Mouse (Mus musculus): ENCODE data around the gene Tmem97. TPM values are rescaled to one million over a fixed set of nuclear protein-coding genes. Genes with fewer than 3 reads are reported as not detected.
A peak's percentile ranks its signal among the peaks of the same experiment; 100 is the strongest.
"Not testable (repeated sequence)": the region's sequence is repeated elsewhere in the genome, so short reads cannot be mapped to it uniquely, and the experiment has no call there.

Tmem97 gene
- polyA plus RNA-seq, 1 experiment, result 20.8 TPM

GRCm38 (mm10) chr11:78536080-78536689 lies 14.4 kb downstream of the Tmem97 start, which contains the start of the genes Tnfaip1 and Ift20:
Gene Tnfaip1 (minus strand): TSS chr11:78536332.
Gene Ift20 (plus strand): TSS chr11:78536361.
- Histone ChIP-seq H3K4me1 (ENCODE audit: control insufficient read depth, insufficient read depth, low read length) (peaks cover 5% of the 10 kb centered on the region; the same call in 1 of the 2 replicates), H3K27ac (ENCODE audit: insufficient read depth, low read length) (peak within 1 kb of the TSS; percentile 13; the same call in 1 of the 2 replicates), H3K4me3 (ENCODE audit: insufficient read depth, low read length) (peak within 1 kb of the TSS; percentile 65)
- TF ChIP-seq POLR2A (IDR thresholded peaks at IDR 0.05; ENCODE audit: extremely low read depth, insufficient read depth, low read length), result peak; percentile 90
- TF ChIP-seq CTCF (IDR thresholded peaks at IDR 0.05; ENCODE audit: extremely low read depth, insufficient read depth, low read length), result no peak

GRCm38 (mm10) chr11:78535376-78536079 lies 15.0 kb downstream of the Tmem97 start:
- H3K27ac ChIP-seq (ENCODE audit: insufficient read depth, low read length), result peak overlapping the region; percentile 13; the same call in 1 of the 2 replicates
- no peak for TF ChIP-seq CTCF (IDR thresholded peaks at IDR 0.05; ENCODE audit: extremely low read depth, insufficient read depth, low read length)
- TF ChIP-seq POLR2A (IDR thresholded peaks at IDR 0.05; ENCODE audit: extremely low read depth, insufficient read depth, low read length), result no peak
- peaks cover 5% of the 10 kb centered on the region; the same call in 1 of the 2 replicates for H3K4me1 ChIP-seq (ENCODE audit: control insufficient read depth, insufficient read depth, low read length)
- peak overlapping the region; percentile 65 for H3K4me3 ChIP-seq (ENCODE audit: insufficient read depth, low read length)

GRCm38 (mm10) chr11:78534516-78534915 lies 16.1 kb downstream of the Tmem97 start:
- Histone ChIP-seq H3K4me3 (ENCODE audit: insufficient read depth, low read length) (no peak overlapping the region), H3K27ac (ENCODE audit: insufficient read depth, low read length) (no peak overlapping the region), H3K4me1 (ENCODE audit: control insufficient read depth, insufficient read depth, low read length) (peaks cover 5% of the 10 kb centered on the region; the same call in 1 of the 2 replicates)
- TF ChIP-seq CTCF (IDR thresholded peaks at IDR 0.05; ENCODE audit: extremely low read depth, insufficient read depth, low read length), result no peak
- TF ChIP-seq POLR2A (IDR thresholded peaks at IDR 0.05; ENCODE audit: extremely low read depth, insufficient read depth, low read length), result no peak

- not testable (repeated sequence) for H3K4me3 ChIP-seq (ENCODE audit: insufficient read depth, low read length); H3K27ac ChIP-seq (ENCODE audit: insufficient read depth, low read length); H3K4me1 ChIP-seq (ENCODE audit: control insufficient read depth, insufficient read depth, low read length)
Observed at GRCm38 (mm10) chr11:78531515-78531914, 19.1 kb downstream of the Tmem97 start.

GRCm38 (mm10) chr11:78531046-78531445 lies 19.5 kb downstream of the Tmem97 start:
- Histone ChIP-seq H3K4me1 (ENCODE audit: control insufficient read depth, insufficient read depth, low read length) (peaks cover 3% of the 10 kb centered on the region; the same call in 1 of the 2 replicates), H3K4me3 (ENCODE audit: insufficient read depth, low read length) (no peak overlapping the region), H3K27ac (ENCODE audit: insufficient read depth, low read length) (peak overlapping the region; percentile 15; the same call in 1 of the 2 replicates)
- TF ChIP-seq CTCF (IDR thresholded peaks at IDR 0.05; ENCODE audit: extremely low read depth, insufficient read depth, low read length), result no peak
- TF ChIP-seq POLR2A (IDR thresholded peaks at IDR 0.05; ENCODE audit: extremely low read depth, insufficient read depth, low read length), result no peak

- no peak overlapping the region for H3K27ac ChIP-seq (ENCODE audit: insufficient read depth, low read length)
- H3K4me3 ChIP-seq (ENCODE audit: insufficient read depth, low read length), result no peak overlapping the region
- TF ChIP-seq POLR2A (IDR thresholded peaks at IDR 0.05; ENCODE audit: extremely low read depth, insufficient read depth, low read length) (no peak), CTCF (IDR thresholded peaks at IDR 0.05; ENCODE audit: extremely low read depth, insufficient read depth, low read length) (no peak)
- peaks cover under 1% of the 10 kb centered on the region; the same call in 1 of the 2 replicates for H3K4me1 ChIP-seq (ENCODE audit: control insufficient read depth, insufficient read depth, low read length)
Observed at GRCm38 (mm10) chr11:78530001-78530400, 20.6 kb downstream of the Tmem97 start.

- H3K4me3 ChIP-seq (ENCODE audit: insufficient read depth, low read length), result no peak overlapping the region
- no peaks in the 10 kb centered on the region for H3K4me1 ChIP-seq (ENCODE audit: control insufficient read depth, insufficient read depth, low read length)
- TF ChIP-seq CTCF (IDR thresholded peaks at IDR 0.05; ENCODE audit: extremely low read depth, insufficient read depth, low read length), result no peak
- TF ChIP-seq POLR2A (IDR thresholded peaks at IDR 0.05; ENCODE audit: extremely low read depth, insufficient read depth, low read length), result no peak
- H3K27ac ChIP-seq (ENCODE audit: insufficient read depth, low read length), result no peak overlapping the region
Observed at GRCm38 (mm10) chr11:78528714-78529113, 21.9 kb downstream of the Tmem97 start.

GRCm38 (mm10) chr11:78524838-78525237 lies 25.7 kb downstream of the Tmem97 start:
- Histone ChIP-seq H3K4me3 (ENCODE audit: insufficient read depth, low read length) (no peak overlapping the region), H3K27ac (ENCODE audit: insufficient read depth, low read length) (no peak overlapping the region), H3K4me1 (ENCODE audit: control insufficient read depth, insufficient read depth, low read length) (no peaks in the 10 kb centered on the region)
- TF ChIP-seq CTCF (IDR thresholded peaks at IDR 0.05; ENCODE audit: extremely low read depth, insufficient read depth, low read length) (no peak), POLR2A (IDR thresholded peaks at IDR 0.05; ENCODE audit: extremely low read depth, insufficient read depth, low read length) (no peak)

- Histone ChIP-seq H3K27ac (ENCODE audit: insufficient read depth, low read length) (peak overlapping the region; percentile 70), H3K4me1 (ENCODE audit: control insufficient read depth, insufficient read depth, low read length) (no peaks in the 10 kb centered on the region), H3K4me3 (ENCODE audit: insufficient read depth, low read length) (no peak overlapping the region)
- no peak for TF ChIP-seq CTCF (IDR thresholded peaks at IDR 0.05; ENCODE audit: extremely low read depth, insufficient read depth, low read length)
- no peak for TF ChIP-seq POLR2A (IDR thresholded peaks at IDR 0.05; ENCODE audit: extremely low read depth, insufficient read depth, low read length)
Observed at GRCm38 (mm10) chr11:78523241-78523955, 27.2 kb downstream of the Tmem97 start.

Data from cortical plate, adult 2 months (tissue).